Mouse (Mus musculus) lung, adult 2 months (tissue): ENCODE results near the gene Dock4.
"Not testable (repeated sequence)": the region's sequence is repeated elsewhere in the genome, so short reads cannot be mapped to it uniquely, and the experiment has no call there.

ENCODE experiments used
- CTCF ChIP-seq: fragments of 200-500 bp; IDR thresholded peaks from 2 replicates; pipeline ENCODE4 v1.5.1; 2011; ENCODE audit warnings: mild to moderate bottlenecking, low read length, control low read depth; ENCODE audit not compliant: insufficient read depth
- POLR2A ChIP-seq: fragments of 200-500 bp; IDR thresholded peaks from 2 replicates; pipeline ENCODE4 v1.6.1; 2011; ENCODE audit warnings: low read depth, mild to moderate bottlenecking, control low read depth, low read length, borderline replicate concordance; ENCODE audit errors: extremely low read depth

DNA sequence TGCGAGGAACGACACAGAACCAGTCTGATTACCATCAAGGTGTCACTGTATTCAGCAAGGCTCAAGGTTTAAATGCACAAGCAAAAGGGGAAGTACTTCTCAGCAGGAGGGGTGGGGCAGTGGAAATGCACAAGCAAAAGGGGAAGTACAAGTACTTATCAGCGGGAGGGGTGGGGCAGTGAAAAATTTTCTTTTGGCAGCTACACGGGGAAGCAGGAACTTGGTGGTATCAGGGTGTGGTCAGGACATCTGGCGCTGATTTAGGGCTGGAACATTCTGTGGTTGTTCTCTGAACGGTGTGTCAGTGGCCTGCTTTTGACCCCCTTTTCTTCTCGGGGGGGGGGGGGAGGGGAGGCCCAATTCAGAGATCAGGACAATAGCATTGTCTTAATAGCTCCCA, 413.0 kb downstream of the Dock4 start:
- TF ChIP-seq CTCF, POLR2A: not testable (repeated sequence)
